Mouse (Mus musculus) right cerebral cortex, postnatal 10 days (tissue): ENCODE results near the gene Doc2b.

Experiments
- DNase-seq, 2 experiments: peaks; one replicate each; pipeline ENCODE4 v3.0.0; 2021; ENCODE audit warnings: low spot score in 2 of 2

Gene Doc2b

GRCm38 (mm10) chr11:75796029-75796445 is at the start of gene Doc2b:
Gene Doc2b (minus strand): TSS chr11:75796049.
- peak; percentile 88 to 89 for DNase-seq

DNA sequence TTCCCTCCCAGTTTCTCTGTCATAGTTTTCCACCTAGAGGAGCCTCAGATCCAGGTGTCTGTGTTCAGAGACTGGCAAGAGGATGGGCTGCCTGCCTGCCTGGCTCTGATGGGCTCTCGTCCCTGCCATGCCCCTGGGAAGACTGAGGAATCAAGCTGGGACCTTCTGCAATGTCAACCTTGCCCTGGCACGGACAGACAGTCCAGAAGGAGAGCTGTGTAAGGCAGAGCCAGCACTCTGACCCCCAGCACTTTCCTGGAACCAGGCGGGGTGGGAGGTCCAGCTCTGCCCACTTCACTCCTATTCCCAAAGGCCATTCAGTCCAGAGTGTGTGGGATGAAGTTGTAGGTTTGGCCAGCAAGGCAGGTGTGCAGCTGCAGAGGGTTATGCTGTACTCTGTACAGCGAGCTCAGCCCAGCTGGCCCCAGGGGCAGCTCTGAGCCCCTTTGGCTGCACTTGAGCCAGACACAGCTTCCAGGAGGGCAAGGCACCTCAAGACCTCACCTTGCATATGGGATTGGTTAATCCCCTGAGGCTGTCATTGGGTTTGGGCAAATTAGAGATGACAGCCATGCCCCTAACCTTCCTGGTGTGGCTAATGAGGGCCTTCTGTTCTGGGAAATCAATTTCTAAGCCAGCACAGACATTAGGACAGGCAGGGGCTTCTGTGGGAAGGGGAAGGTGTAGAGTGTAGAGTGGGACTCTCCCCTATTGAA is 47.2 kb upstream of the Doc2b start:
- no peak for DNase-seq

DNA sequence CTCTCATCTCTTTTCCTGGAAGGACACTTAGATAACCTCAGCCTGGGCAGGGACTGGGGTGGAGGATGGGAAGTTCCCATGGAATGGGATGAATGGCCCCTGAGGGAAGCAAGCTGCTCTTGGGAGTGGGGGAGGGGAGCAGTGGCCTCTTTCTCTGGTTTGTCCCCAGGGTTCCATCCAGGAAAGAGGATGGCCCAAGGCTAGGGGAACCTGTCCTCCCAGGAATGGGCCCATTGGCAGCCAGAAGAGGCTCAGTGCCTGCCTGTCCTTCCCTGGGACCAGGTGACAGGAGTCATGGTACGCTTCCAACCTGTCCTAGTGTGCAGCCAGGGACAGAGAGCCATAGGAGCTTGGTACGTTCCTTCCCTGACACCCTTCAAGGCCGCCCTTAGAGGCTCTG is 45.7 kb upstream of the Doc2b start:
- no peak for DNase-seq

GRCm38 (mm10) chr11:75839536-75840430 is 43.9 kb upstream of the Doc2b start:
- DNase-seq = peak; percentile 61

DNA sequence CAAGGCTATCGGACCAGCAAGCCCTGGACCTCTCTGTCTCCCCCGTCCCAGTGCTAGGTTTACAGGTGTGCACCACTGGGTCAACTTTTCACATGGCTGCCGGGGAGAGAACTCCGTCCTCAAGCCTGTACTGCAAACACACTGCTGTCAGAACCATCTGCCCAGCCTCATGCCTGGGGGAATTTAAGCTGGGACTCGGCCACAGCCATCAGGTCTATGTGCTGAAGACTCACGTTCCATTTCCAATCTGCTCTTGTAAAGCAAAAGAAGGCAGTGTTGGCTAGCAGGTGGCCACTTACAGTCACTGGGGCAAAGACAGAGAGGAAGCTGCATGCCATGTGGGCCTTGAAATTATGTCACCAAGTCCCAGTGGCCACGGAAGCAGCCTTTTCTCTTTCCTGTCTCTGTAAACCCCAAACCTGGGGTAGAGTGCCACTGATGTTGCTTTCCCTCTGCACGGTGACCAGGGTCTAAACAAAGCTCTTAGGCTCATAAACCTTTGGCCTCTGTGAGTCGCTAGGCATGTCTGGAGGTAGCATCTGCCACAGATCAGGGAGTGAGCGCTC is 43.1 kb upstream of the Doc2b start:
- peak in 1 of 2 experiments; percentile 48 for DNase-seq

GRCm38 (mm10) chr11:75836240-75836610 is 40.4 kb upstream of the Doc2b start:
- DNase-seq = no peak

- DNase-seq = peak; percentile 58 to 59
These were observed 39.9 kb upstream of the Doc2b start for GRCm38 (mm10) chr11:75835587-75836239.

DNA sequence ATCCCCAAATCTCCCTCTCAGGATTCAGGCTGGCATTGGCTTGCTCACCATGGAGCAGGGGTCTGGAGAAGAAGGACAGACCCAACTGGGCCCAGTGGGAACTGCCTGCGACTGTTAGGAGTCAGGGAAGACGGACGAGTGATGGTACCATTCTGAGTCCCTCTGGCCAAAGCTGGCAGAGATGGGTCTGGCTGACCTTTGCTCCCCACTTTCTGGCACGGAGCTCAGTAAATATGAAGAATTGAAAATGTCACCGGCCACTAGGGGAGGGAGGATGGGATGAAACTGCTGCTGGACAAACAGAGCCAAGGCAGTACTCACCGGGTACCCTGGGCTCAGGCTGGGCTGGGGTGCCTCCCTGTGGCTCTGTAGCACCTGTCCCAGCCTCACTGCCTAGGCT is 37.2 kb upstream of the Doc2b start:
- DNase-seq = no peak

DNA sequence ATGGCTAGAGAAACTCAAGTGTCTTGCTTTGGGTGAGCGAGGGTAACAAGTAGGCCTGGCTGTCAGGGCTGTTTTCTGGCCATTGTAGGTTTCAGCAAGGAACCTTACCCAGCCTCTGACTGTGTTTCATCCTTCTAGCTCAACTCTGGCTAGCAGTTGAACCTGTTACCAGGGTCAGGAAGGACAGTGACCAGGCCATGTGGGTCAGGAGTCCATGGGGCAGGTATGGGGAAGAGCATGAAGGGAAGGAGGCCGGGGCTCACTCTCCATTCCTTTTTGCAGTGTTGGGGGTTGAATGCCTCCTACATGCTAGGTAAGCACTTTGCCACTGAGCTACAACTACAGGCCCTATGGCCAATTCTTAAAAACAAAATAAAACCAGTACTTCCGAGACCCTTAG is 34.5 kb upstream of the Doc2b start:
- no peak for DNase-seq

DNA sequence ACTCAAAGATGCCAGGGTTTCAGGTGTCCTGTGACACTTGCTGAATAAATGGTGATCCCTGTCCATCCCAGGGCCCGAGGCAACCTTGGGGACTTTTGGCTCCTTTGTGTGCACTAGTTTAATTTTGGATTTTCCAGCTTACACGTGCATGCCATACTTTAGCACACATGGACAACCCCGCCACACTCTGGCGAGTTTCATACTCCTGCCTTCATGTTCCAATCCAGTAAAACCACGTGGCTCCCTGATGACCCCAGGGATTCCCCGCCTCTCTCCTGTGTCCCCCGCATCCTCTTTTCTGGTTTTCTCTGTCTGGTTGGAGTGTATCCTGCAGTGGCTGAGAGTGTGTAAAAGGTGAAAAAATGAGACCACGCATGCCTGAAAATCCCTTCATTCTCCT is 31.6 kb upstream of the Doc2b start:
- DNase-seq = no peak

DNA sequence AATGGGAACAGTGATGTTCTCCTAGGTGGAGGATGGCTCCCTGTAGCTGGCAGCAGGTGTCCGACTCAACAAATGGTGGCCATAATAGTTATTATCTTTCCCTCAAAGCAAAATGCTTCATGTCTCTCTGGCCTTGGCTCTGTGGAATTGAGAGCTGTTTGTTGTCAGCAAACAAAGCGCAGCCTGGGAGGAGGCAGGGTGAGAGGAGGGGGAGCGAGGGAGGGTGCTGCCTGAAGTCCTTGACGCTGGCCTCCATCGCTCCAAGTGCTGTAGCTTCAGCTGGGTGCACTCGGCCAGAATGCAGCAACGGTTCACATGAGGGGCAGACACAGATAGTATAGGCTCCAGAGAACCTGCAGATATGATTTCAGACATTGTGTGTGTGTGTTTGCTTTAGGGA is 27.7 kb upstream of the Doc2b start:
- DNase-seq = no peak

DNA sequence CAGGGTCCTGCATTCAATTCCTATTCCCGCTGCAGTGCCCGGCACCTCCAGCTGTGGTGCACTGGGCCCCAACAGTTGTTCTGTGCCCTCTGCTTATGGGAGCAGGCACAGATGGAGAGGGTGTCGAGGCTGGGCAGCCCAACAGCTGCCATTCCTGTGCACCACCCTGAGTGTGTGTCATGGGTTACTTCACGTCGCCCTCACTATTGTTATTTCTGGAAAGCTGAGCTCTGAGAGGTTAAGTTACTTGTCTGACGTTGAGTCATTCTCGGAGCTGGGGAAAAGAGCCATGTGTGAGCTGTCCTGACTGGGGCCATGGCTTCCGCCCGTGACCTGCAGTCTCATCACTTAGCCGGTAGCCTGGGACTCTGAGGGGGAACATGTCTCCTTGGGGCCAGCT is 17.2 kb upstream of the Doc2b start:
- no peak for DNase-seq

DNA sequence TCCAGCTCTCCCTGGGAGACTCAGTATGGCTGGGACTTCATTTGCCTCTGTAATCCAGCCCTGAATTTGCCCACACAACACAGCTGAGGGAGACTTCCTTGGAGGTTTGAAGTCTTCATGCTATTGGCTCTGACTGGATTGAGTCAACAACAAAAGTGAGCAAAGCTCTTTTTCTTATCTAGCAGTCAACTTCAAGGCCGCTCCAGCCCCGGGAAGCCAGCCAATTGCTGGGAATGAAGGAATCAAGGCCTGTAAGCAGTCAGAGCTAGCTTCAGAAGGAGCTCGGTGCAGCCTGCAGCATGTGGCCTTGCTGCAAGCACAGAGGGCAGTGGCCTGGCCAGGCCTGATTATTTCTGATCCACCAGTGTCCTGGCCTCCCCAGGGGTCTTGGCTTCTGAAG is 16.1 kb upstream of the Doc2b start:
- peak; percentile 66 to 71 for DNase-seq

GRCm38 (mm10) chr11:75810526-75810925 is 14.7 kb upstream of the Doc2b start:
- DNase-seq = no peak

GRCm38 (mm10) chr11:75807486-75807885 is 11.6 kb upstream of the Doc2b start:
- no peak for DNase-seq

GRCm38 (mm10) chr11:75801771-75802550 is 6.1 kb upstream of the Doc2b start:
- DNase-seq = no peak

DNA sequence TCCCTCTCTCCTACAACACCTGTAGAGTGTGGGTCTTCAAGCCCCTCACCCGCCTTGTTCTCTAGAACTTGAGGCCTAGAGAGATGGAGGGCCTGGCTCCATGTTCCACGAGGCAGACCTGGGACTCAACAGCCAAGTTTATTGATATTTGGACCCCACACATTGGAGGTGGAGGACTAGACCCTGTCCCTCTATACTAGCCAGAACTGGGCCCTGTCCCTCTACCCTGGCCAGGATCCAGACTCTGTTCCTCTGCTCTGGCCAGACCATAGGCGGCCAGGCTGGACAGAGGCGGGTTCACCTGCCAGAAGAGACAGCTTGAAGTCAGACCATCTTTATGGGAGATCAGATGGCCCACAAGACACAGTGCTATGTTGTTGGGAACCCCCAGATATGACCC is 5.5 kb upstream of the Doc2b start:
- no peak for DNase-seq

DNA sequence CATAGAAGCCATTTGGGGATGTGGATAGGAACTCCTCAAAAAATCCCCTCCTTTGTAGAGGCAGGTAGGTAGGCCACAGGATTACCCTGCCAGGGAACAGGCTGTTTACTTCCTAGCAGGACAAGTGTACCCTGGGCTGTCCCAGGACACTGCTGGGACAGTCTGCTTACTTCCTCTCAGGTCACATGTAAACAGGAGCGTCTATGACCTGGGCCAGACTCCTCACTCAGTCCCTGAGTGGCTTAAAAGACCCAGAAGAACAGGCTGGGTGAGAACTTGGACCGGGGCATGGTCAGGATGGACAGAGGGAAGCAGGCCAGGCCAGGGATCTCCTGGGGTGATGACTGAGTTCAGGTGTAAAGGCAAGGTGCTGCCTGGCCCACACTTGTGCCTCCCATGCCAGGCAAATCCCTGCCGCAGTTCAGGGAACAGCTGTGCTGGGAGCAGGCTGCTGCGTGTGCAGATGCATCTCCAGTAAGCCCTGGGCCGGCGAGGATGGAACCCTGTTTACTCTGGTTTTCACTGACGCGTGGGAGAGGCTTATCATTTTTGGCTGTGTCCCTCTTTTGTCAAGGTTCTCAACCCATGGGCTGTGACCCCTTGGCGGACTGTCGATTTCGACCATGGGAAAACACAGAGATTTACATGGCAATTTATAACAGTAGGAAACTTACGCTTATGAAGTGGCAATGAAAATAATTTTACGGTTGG is 842 bp upstream of the Doc2b start:
- DNase-seq = no peak

GRCm38 (mm10) chr11:75795321-75795636 is 570 bp downstream of the Doc2b start:
- DNase-seq = no peak

DNA sequence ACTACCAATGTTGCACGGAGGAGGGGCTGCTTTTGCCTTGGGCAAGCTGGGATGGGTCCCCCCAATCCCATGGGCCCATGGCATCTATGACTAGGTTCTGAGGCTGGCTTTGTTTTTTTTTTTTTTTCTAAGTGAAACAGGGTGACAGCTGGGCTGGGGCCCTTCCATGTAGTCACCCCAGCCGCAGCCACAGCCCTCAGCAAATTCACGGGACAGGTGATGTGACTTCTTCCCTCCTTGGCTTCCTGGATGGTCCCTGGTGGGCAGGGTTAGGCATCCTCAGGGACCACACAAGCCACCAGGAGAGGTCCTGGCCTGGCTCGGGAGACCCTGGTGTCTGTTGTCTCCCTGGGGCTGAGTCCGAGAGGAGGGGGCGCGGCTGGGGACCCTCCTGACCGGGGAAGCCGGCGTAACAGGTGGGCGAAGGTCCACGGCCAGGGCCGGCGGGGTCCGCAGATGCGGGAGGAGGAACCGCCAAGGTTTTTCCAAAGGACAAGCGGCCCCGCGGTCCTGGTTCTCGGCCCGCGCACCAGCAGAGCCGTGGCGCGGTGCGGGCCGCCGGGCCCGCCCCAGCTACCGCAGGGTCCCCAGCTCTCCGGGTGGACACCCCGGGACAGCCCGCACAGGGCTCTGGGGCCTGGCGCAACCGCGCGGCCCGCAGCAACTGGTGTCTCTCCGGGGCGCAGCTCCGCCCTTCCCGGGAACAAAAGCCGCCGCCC is 1.1 kb downstream of the Doc2b start:
- DNase-seq = no peak
